Mouse (Mus musculus) right cerebral cortex, postnatal 10 days (tissue): ENCODE measurements around the gene Cbx2.

ENCODE experiments used
- DNase-seq, 2 experiments: peaks; one replicate each; pipeline ENCODE4 v3.0.0; 2021; ENCODE audit warnings: low spot score in 2 of 2

Gene Cbx2

GRCm38 (mm10) chr11:119058041-119058995, 35.6 kb downstream of the Cbx2 start:
- peak; percentile 40 to 49 for DNase-seq

- DNase-seq: no peak
Observed at GRCm38 (mm10) chr11:119059256-119059655, 36.5 kb downstream of the Cbx2 start.

GRCm38 (mm10) chr11:119066841-119067240, 44.1 kb downstream of the Cbx2 start:
- peak in 1 of 2 experiments; percentile 19 for DNase-seq

GRCm38 (mm10) chr11:119072239-119072638, 49.5 kb downstream of the Cbx2 start:
- no peak for DNase-seq

- DNase-seq: no peak
Observed at GRCm38 (mm10) chr11:119072986-119073385, 50.2 kb downstream of the Cbx2 start.

GRCm38 (mm10) chr11:119073876-119074433, 51.2 kb downstream of the Cbx2 start:
- no peak for DNase-seq

- no peak for DNase-seq
Observed at GRCm38 (mm10) chr11:119075805-119076204, 53.0 kb downstream of the Cbx2 start.

- DNase-seq: no peak
Observed at GRCm38 (mm10) chr11:119077755-119078154, 55.0 kb downstream of the Cbx2 start.

GRCm38 (mm10) chr11:119078691-119079444, 56.1 kb downstream of the Cbx2 start:
- DNase-seq: peak; percentile 86 to 87

- peak in 1 of 2 experiments; percentile 33 for DNase-seq
Observed at GRCm38 (mm10) chr11:119079445-119079837, 56.7 kb downstream of the Cbx2 start.

- DNase-seq: peak in 1 of 2 experiments; percentile 28
Observed at GRCm38 (mm10) chr11:119080461-119081147, 57.8 kb downstream of the Cbx2 start.
